Comparison of ENCODE assay signal across 16 mouse cellular contexts in genomic region chr1:80230612-80231011, GRCm38 (mm10). TPM values are rescaled to one million over a fixed set of nuclear protein-coding genes. Genes with fewer than 3 reads are reported as not detected.
DNase-seq lines count a peak whose midpoint lies in the region; ATAC-seq and TF ChIP-seq lines count a peak whose summit lies in the region.
"Had no signal": no experiment of that assay in that cellular context is flagged by ENCODE, and none has a peak within 500 bp of the region (broad histone marks: within the 10 kb centered on the region; RNA-seq: fewer than 3 reads in every experiment).

No protein-coding gene starts in this region.

- no peak overlapping the region for H3K4me3 ChIP-seq in liver, embryonic 14.5 days (ENCODE audit: insufficient read depth in 1 of 2, low read depth in 2 of 2, low read length in 2 of 2)
- H3K4me3 ChIP-seq: forebrain, embryonic 15.5 days; hindbrain, embryonic 12.5 days; midbrain, embryonic 13.5 days had no signal

- H3K9ac ChIP-seq in liver, embryonic 14.5 days (replicated peaks) = no peak overlapping the region
- H3K9ac ChIP-seq: forebrain, embryonic 15.5 days; hindbrain, embryonic 12.5 days; midbrain, embryonic 13.5 days had no signal

- 53% methylated on average over 1 of the region's 1 CpGs for WGBS in liver, embryonic 14.5 days (ENCODE audit: insufficient replicate concordance)

- H3K27ac ChIP-seq in liver, embryonic 14.5 days = no peak overlapping the region
- H3K27ac ChIP-seq: forebrain, embryonic 15.5 days; hindbrain, embryonic 12.5 days; midbrain, embryonic 13.5 days had no signal

- 0 out of 2 replicates have a peak, but pooled peaks have one; percentile 12 for TF ChIP-seq CTCF in liver, embryonic 14.5 days (IDR thresholded peaks at IDR 0.05; ENCODE audit: low read depth)

- no peak overlapping the region for H3K4me2 ChIP-seq in liver, embryonic 14.5 days (ENCODE audit: low read depth)
- H3K4me2 ChIP-seq: forebrain, embryonic 15.5 days; heart, embryonic 11.5 days; hindbrain, embryonic 12.5 days; midbrain, embryonic 13.5 days had no signal

- no peak for TF ChIP-seq EP300 in liver, embryonic 14.5 days (IDR thresholded peaks at IDR 0.05; ENCODE audit: low read depth)

- no peaks in the 10 kb centered on the region for H3K36me3 ChIP-seq in liver, embryonic 14.5 days (replicated peaks; ENCODE audit: control insufficient read depth, insufficient read depth, low read depth)
- H3K36me3 ChIP-seq: forebrain, embryonic 15.5 days; hindbrain, embryonic 12.5 days; midbrain, embryonic 13.5 days had no signal

- no peak for ATAC-seq in liver, embryonic 14.5 days (ENCODE audit: insufficient read depth)
- ATAC-seq: forebrain, embryonic 15.5 days; midbrain, embryonic 13.5 days had no signal

- no peaks in the 10 kb centered on the region for H3K27me3 ChIP-seq in liver, embryonic 14.5 days (ENCODE audit: control insufficient read depth, insufficient read depth, low read length)
- H3K27me3 ChIP-seq: forebrain, embryonic 15.5 days; hindbrain, embryonic 12.5 days; midbrain, embryonic 13.5 days had no signal

- no peaks in the 10 kb centered on the region for H3K9me3 ChIP-seq in liver, embryonic 14.5 days (ENCODE audit: control insufficient read depth, low read length)
- H3K9me3 ChIP-seq: forebrain, embryonic 15.5 days; hindbrain, embryonic 12.5 days; midbrain, embryonic 13.5 days had no signal

- no peaks in the 10 kb centered on the region for H3K4me1 ChIP-seq in liver, embryonic 14.5 days (replicated peaks; ENCODE audit: control insufficient read depth in 2 of 2, insufficient read depth in 2 of 2, low read length in 1 of 2)
- H3K4me1 ChIP-seq: forebrain, embryonic 15.5 days; hindbrain, embryonic 12.5 days; midbrain, embryonic 13.5 days had no signal

- peak; percentile 70 for DNase-seq in heart, adult 11 months
- no peak for DNase-seq in heart, postnatal 14 days
- no peak for DNase-seq in liver, embryonic 14.5 days (ENCODE audit: low read depth in 3 of 3, low spot score in 3 of 3)
- no peak for DNase-seq in liver
- peak; percentile 40 for DNase-seq in A20 (ENCODE audit: low read depth, low spot score)
- DNase-seq in induced T-regulatory cell, adult 2 months (ENCODE audit: low read depth) = peak; percentile 21
- no peak for DNase-seq in neural tube, embryonic 10.5 days (ENCODE audit: extremely low spot score, low spot score)
- DNase-seq in natural killer cell, adult 2 months (ENCODE audit: low spot score in 2 of 2) = no peak
- DNase-seq: cerebellum, adult 2 months; embryo, embryonic 11 days; gastrocnemius, postnatal 10 days; kidney, adult 18-20 months had no signal

- intact Hi-C loops in heart, postnatal 14 days (cut with DNase I) = no loop called here

RNA-seq across cellular contexts. Expression of gene Fam124b, which starts 12.3 kb away (rescaled TPM):
- 1 to 10 TPM; 7.4 TPM for total RNA-seq in heart, postnatal 14 days (2021)
- polyA plus RNA-seq in liver, embryonic 14.5 days (2012; rRNA removed) = not detected in 2 replicates
- polyA plus RNA-seq in liver, embryonic 14.5 days (2014; fragmentation: Nextera tagmentation; extraction: Ambion mirVana) = not detected in 2 replicates

Comparison
In these comparisons a context has a peak if more than half of its experiments do, and no peak if none do; other contexts are left out.
1. DNase-seq: peak in heart, adult 11 months (single experiment), A20 (single experiment) and induced T-regulatory cell, adult 2 months (single experiment); none in heart, postnatal 14 days (0 of 2), liver, embryonic 14.5 days (0 of 3), liver (single experiment), neural tube, embryonic 10.5 days (single experiment) and natural killer cell, adult 2 months (0 of 2).